Mouse (Mus musculus) cortical plate, adult 2 months (tissue): ENCODE measurements around the gene Bmpr1b.

ENCODE experiments used
- CTCF ChIP-seq: fragments of 200-500 bp; IDR thresholded peaks from 2 replicates; pipeline ENCODE4 v1.5.1; 2011; ENCODE audit warnings: mild to moderate bottlenecking, control low read depth, low read length; ENCODE audit not compliant: insufficient read depth; ENCODE audit errors: extremely low read depth
- POLR2A ChIP-seq: fragments of 200-500 bp; IDR thresholded peaks from 2 replicates; pipeline ENCODE4 v1.6.1; 2011; ENCODE audit warnings: mild to moderate bottlenecking, low read length, control low read depth; ENCODE audit not compliant: insufficient read depth; ENCODE audit errors: extremely low read depth

DNA sequence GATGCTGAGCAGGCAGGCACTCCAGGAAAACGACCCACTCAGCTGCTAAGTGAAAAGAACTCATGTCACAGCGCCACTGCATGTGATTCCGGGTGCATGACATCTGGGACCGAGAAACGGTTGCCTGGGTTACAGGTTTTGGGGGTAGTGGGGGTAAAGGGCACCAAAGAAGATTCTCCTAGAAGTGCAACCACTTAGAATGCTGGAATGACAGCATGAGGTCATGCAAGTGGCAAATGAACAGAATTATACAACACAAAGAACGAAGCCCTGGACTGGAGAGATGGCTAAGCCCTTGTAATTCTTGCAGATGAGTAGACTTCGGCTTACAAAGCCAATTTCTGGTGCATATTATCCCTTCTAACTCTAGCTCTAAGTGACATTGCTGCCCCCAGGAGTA lies 184.7 kb downstream of the Bmpr1b start:
- TF ChIP-seq POLR2A (no peak), CTCF (no peak)
